8 mouse cellular contexts compared by ENCODE assay signal in genomic region chr19:23960275-23960674, GRCm38 (mm10).
DNase-seq lines count a peak whose midpoint lies in the region; ATAC-seq and TF ChIP-seq lines count a peak whose summit lies in the region.

No protein-coding gene starts in this region.

- peaks cover 7% of the 10 kb centered on the region for H3K9me3 ChIP-seq in heart, embryonic 12.5 days (replicated peaks)
- H3K9me3 ChIP-seq in intestine, embryonic 15.5 days: no peaks in the 10 kb centered on the region

- TF ChIP-seq CTCF in heart, adult 2 months (IDR thresholded peaks at IDR 0.05): no peak

- WGBS in heart, adult 2 months: 34% methylated on average over 3 of the region's 3 CpGs
- WGBS in heart, embryonic 12.5 days: 46% methylated on average over 3 of the region's 3 CpGs
- 61% methylated on average over 3 of the region's 3 CpGs for WGBS in intestine, embryonic 15.5 days

- no peak overlapping the region for H3K4me3 ChIP-seq in heart, adult 2 months
- H3K4me3 ChIP-seq in heart, embryonic 12.5 days: no peak overlapping the region
- no peak overlapping the region for H3K4me3 ChIP-seq in intestine, embryonic 15.5 days (replicated peaks)

- ATAC-seq in heart, embryonic 12.5 days (ENCODE audit: insufficient number of reproducible peaks, low FRiP score): no peak
- ATAC-seq in erythroid progenitor cell, adult 5-6 weeks (replicated peaks; ENCODE audit: low FRiP score, poor library complexity, severe bottlenecking): no peak
- no peak for ATAC-seq in activated CD4-positive, CD25-positive, alpha-beta regulatory T cell, adult 4 months
- ATAC-seq in intestine, embryonic 15.5 days: no peak

- H3K36me3 ChIP-seq in heart, adult 2 months (ENCODE audit: control insufficient read depth, insufficient read depth, low read length): no peaks in the 10 kb centered on the region
- H3K36me3 ChIP-seq in heart, embryonic 12.5 days: no peaks in the 10 kb centered on the region
- no peaks in the 10 kb centered on the region for H3K36me3 ChIP-seq in intestine, embryonic 15.5 days

- H3K4me1 ChIP-seq in heart, adult 2 months (ENCODE audit: control insufficient read depth, insufficient read depth, low read length): peaks cover 12% of the 10 kb centered on the region
- H3K4me1 ChIP-seq in heart, embryonic 12.5 days (replicated peaks): peaks cover 58% of the 10 kb centered on the region
- 0 out of 2 replicates have a peak, but pooled peaks cover 7% of the 10 kb centered on the region for H3K4me1 ChIP-seq in intestine, embryonic 15.5 days (replicated peaks)

- intact Hi-C loops in heart, adult 2 months (cut with DNase I): loop anchor here (2.0 to 10.0 kb wide), 2 partner anchors 385 to 587 kb away; no protein-coding TSS in a partner anchor
- intact Hi-C loops in heart, postnatal 10 days (cut with DNase I): loop anchor here (5.0 to 10.0 kb wide), 5 partner anchors 203 to 588 kb away; partner anchors contain the start of gene Apba1

- TF ChIP-seq EP300 in heart, adult 2 months (IDR thresholded peaks at IDR 0.05; ENCODE audit: insufficient read depth, low read depth, low read length): no peak

- peak overlapping the region; percentile 23; the same call in 1 of the 2 replicates for H3K27ac ChIP-seq in heart, adult 2 months
- no peak overlapping the region for H3K27ac ChIP-seq in heart, embryonic 12.5 days (ENCODE audit: poor library complexity, severe bottlenecking)
- H3K27ac ChIP-seq in intestine, embryonic 15.5 days: no peak overlapping the region

- no peak for TF ChIP-seq POLR2A in heart, adult 2 months (IDR thresholded peaks at IDR 0.05; ENCODE audit: insufficient read depth, low read depth, low read length)

- no peak overlapping the region for H3K9ac ChIP-seq in heart, adult 2 months (ENCODE audit: low read depth, low read length)
- no peak overlapping the region for H3K9ac ChIP-seq in heart, embryonic 12.5 days
- no peak overlapping the region for H3K9ac ChIP-seq in intestine, embryonic 15.5 days

- no peak overlapping the region for H3K4me2 ChIP-seq in heart, embryonic 12.5 days
- no peak overlapping the region for H3K4me2 ChIP-seq in intestine, embryonic 15.5 days (replicated peaks)

- no peaks in the 10 kb centered on the region for H3K27me3 ChIP-seq in heart, adult 2 months (ENCODE audit: control insufficient read depth, insufficient read depth, low read length)
- no peaks in the 10 kb centered on the region for H3K27me3 ChIP-seq in heart, embryonic 12.5 days (replicated peaks)
- H3K27me3 ChIP-seq in intestine, embryonic 15.5 days (replicated peaks): no peaks in the 10 kb centered on the region

- no peaks in the 10 kb centered on the region for H3K79me2 ChIP-seq in heart, adult 2 months (replicated peaks; ENCODE audit: control insufficient read depth, insufficient read depth, low read length)

- peak; percentile 64 to 66 for DNase-seq in heart, adult 2 months
- peak; percentile 78 to 79 for DNase-seq in cerebellum, postnatal 10 days
- peak; percentile 63 to 68 for DNase-seq in heart, postnatal 10 days
- DNase-seq in kidney, postnatal 36 days: peak; percentile 61 to 67
